Mouse (Mus musculus) heart, adult 18-20 months (tissue): Measurements from ENCODE around the gene Acta1. TPM values are rescaled to one million over a fixed set of nuclear protein-coding genes. Genes with fewer than 3 reads are reported as not detected.
A peak's percentile ranks its signal among the peaks of the same experiment; 100 is the strongest.

Experiments
- DNase-seq, 2 experiments: peaks; one replicate each; pipeline ENCODE4 v3.0.0; 2021 to 2022; ENCODE audit warnings: mixed read lengths in 1 of 2
- total RNA-seq, 2 experiments: library from RNA; stranded (reverse); gene quantifications; 2 replicates each; pipeline ENCODE4 v1.2.3; 2021

Acta1 gene
- total RNA-seq, 2 experiments from 2014 or later: 385 to 423 TPM

DNA sequence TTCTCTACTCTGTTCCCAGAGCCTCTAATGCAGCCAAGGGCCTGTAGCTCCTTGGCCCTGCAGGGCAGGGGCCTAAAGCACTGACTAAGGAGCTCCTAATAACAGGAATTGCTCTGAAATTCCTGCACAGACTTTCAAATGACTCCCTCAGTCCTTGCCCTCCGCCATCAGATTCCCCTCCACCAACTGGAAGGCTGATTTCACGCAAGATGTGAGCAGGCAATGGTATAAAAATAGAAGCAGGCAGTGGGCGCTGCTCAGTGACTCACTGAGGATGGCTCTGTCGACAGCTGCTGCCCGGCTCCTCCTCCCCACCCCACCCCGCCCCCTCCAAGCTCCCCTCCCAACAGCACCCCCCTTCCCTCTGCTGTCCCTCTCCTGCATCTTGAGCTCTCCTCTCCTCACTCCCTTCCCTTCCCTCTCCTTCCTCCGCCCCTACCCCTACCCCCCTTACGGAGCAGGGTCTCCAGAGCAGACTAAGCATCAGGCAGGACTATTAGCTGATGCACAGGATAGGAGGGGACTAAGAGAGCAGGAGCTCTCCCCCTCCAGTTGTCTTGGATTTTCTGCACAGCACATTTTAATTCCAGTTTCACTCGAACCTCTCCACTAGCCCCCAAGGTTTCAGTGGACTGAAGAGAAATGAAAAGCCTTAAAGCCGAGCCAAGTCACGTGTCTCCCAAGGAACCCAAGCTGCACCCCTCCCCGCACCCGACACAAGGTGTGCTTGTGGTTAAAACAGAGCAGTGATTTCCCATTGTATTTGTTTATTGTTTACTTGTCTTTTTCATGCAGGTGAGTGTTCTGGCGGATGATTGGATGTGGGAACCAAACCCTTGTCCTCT, 9.6 kb downstream of the Acta1 start:
- no peak for DNase-seq

DNA sequence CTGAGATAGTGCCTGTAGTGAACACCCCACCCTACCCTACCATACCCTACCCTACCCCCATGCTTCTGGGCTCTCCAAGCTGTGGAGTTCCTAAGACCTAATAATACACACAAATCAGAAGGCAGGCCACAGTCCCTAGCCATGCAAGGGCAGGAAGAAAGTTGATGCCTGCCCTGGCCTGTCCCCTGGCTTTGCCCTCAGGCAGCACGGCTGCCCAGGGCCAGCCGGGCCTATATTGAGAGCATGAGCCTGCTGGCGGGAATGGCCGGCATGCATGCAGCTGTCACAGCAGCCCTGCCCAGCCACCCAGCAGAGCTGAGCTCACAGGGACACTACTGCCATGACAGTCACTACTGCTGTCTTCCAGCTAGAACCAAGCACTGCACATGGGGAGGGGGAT, 11.5 kb downstream of the Acta1 start:
- DNase-seq: no peak

DNA sequence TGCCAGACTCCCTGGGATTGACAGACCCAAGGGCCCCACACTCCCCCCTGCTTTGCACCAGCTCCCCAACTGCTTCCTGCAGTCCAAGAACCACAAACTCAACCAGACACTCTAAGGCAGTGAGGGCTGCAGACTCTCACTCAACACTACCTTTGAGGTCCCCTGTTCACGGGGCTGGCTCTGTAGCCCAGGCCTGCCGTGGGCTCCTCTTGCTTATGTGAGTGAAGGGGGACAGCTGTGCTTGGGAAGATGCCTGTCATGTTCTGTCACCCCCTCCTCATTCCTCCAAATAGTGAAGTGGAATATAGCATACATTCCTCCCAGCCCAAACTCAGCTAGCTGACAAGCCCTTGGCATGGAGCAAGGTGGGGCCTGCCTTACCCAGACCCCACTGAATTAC, 12.1 kb downstream of the Acta1 start:
- no peak for DNase-seq

DNA sequence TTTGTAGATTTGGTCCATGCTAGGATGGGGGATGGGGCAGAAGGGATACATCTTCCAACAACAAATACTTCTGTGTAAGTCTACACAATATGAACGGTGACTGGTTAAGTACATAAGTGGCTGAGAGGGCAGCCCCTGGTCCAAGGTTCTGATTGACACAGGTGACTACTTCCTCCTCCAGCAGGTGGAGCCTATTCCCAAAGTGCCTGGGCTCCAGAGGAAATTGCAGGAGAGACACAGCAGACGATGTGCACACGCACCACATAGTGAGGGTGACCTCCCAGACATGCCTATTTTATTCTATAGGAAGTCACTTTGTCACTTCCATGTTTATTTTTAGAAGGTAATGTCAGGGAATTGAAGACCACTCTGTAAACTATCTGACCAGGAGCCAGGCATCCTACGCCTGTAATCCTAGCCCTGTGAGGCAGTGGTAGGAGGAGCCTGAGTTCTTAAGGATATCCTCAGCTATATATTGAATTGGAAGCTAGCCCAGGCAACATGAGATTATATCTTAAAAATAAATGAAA, 13.7 kb downstream of the Acta1 start:
- no peak for DNase-seq

DNA sequence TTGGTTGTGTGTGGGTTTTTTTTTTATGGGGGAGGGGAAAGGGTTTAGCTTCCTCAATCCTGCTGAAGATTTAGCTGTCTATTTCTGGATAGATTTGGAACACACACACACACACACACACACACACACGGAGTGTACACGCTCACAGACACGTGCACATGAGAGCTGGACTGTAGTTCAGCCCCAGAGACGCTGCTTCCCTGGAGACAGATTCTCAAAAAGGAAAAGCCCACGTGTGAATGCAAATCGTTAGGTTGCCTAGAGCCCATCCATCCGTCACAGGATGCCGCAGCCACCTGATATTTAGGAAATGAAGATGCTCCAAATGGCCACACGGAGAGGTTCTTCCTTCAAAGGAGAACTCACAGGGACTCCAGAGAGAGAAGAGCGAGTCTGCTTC, 14.3 kb downstream of the Acta1 start:
- no peak for DNase-seq

DNA sequence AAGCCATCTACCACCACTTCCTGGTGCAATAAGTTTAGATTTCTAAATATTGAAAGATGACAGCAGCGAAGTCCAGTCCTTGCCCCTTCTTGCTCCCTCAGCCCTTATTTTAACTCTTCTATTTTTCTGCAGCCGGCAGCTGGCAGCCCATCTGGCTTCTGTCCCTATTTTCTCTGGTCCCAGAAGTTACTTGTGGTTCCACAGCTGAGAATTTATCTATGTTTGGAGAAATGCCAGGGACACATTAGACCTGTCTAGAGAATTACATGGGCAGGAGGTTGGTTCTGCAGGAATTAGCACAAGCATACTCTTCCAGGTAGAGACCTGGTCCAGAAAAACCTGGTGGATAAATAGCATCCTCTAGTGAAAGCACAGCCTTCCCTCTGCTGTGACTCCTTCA, 16.7 kb downstream of the Acta1 start:
- no peak for DNase-seq

DNA sequence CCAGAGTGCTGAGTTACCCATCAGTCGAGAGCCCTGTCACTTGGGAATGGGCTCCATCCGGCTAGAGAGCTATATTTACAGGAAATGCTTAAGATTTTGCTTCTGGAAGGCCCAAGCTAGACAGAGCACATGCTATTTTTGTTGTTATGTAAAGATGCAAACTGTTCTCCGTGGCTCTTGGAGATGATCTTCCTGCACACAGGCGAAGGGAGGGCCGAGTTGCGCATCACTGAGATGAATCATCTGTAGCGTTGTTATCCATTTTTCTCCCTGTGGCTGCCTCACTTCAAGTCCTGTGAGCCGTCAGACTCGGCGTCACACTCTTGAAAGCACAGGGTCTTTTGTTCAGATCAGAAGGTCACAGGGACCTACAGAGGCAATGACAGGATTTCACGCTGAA, 20.2 kb downstream of the Acta1 start:
- DNase-seq: no peak

DNA sequence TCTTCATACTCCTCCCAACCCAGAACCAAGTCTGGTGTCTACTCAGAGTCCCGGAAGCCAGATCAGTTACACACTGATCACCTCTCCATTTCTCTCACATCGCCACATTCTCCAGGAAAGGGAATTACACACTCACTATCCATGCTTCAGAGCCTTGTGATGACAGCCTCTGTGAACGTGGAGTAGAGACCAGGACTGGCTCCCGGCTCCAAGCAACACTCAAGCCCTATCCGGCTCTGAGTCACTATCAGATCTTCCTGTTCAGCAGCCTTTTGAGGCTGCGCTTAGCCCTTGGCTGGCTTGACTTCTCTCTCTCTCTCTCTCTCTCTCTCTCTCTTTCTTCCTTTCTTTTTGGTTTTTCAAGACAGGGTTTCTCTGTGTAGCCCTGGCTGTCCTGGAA, 21.2 kb downstream of the Acta1 start:
- DNase-seq: no peak

DNA sequence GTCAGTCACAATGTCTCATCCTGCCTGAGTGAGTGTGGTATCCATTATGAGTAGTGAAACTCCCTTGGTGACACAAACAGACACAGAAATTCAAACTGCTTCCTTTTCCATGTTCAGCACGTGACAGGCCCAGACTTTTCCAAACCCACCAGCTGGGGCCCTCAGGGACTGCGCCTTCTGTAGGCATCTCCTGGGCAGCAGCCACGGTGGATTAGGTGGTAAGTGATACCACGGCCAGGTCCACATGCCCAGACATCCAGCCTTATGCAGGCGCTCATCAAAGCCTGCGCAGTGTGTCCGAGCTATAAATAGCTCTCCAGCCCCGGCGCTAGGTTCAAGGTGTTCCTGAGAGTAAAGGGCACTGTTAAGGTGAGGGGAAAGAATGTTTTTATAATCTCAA, 22.5 kb downstream of the Acta1 start:
- DNase-seq: peak; percentile 47 to 59

DNA sequence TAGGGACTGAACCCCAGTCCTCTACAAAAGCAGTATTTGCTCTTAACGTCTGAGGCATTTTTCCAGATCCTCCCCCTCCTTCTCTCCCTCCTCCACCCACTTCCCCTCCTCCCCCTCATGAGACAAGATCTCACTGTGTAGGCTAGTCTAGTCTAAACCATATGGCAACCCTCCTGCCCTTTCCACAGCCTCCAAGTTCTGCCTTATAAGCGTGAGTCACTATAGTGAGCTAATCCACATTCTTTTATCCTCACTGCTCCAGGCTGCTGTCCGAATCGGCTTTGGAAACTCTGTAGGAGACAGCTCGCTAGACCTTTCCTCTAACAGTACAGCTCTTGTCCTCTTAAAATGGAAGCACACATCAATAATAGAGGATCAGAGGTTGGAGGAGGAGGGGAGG, 27.6 kb downstream of the Acta1 start:
- DNase-seq: no peak

DNA sequence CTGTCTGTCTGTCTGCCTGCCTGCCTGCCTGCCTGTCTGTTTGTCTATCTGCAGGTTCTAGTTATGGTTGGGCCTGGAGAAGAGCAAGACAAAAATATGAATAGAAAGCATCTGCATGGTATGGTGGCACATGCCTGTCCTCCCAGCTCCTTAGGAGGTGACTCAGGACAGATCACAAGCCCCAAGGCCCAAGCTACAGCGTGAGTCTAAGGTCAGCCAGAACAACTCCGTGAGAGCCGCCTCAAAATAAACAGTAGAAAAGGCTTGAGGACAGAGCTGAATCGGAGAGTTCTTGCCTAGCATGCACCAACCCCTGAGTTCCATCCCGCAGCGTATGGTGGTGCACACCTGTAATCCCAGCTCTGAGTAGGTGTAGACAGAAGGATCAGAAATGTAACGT, 28.8 kb downstream of the Acta1 start:
- DNase-seq: no peak

DNA sequence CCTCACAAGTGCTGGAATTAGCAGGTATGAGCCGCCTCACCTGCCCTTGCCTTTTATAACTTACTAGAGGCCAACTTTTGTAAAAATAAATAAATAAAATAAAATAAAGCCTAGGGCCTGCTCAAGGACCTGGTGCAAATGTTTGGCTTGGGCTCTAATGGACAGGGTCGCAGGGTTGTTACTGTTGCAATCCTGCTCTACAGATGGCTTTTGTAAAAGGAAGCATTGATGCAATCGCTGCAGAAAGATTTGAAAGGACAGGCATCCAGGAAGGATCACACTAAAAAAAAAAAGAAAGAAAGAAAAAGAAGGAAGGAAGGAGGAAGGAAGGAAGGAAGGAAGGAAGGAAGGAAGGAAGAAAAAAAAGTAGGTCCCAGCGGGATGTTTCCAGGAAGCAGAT, 34.2 kb downstream of the Acta1 start:
- DNase-seq: no peak

DNA sequence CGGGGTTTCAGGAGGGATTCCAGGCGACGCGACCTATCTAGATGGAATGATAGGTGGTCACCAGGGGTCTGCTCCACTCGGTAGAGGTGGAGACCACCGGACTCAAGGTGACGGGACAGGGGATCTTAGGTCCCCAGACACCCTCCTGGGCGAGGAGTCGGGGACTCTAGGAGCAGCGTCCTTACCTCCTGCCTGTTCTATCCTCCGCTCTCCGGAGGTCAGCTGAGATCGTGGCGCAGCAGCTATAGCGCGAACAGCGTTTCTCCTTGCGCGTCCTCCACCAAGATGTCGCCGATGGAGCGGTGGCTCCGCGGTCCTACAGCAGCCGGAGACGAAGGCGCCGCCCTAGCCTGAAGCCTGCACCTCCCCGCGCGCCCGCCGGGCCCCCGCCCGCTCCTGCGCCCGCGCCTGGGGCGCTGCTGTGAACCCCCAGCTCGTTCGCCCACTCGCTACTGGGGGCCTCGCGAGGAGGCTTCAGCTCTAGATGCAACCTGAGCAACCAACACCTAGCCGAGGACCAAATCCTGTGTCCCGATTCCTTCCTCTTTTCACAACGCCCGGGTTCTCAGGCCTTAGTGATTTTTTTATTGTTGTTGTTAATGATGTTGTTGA, 34.8 kb downstream of the Acta1 start, which contains the start of gene Ccsap:
Gene Ccsap, minus strand, starts transcription at position 562 of the 612 bp plus-strand sequence.
- no peak for DNase-seq

DNA sequence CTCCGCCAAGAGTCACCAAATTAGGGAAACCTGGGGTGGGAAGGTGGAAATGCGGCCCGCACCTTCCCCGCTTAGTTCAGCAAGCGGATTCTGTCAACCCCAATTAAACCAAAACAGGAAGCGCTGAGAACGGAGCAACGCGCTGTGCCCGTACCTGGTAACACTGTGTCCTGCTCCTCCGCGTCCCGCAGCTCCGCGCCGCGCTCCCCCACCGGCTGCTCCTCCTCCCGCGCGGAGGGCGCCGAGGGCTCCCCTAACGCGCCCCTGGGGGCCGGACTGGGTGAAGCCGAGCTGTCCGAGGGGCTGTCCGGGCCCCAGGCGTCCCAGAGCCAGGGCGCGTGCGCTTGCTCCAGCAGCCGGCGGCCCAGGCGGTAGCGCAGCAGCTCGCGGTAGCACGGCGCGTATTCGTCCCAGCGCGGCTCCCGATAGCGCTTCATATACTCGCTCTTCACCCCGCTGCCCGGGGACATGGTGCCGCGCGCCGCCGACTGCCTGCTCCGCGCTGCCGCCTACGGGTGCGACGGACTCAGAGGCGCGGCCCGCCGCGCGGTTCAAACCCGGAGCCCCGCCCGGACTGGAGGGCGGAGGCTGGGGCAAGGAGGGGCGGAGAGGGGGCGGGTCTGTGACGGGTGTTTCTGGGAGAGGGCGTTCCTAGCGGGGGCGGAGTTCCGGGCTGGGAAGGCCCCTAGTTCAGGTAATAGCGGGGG, 35.5 kb downstream of the Acta1 start:
- peak; percentile 93 to 94 for DNase-seq

DNA sequence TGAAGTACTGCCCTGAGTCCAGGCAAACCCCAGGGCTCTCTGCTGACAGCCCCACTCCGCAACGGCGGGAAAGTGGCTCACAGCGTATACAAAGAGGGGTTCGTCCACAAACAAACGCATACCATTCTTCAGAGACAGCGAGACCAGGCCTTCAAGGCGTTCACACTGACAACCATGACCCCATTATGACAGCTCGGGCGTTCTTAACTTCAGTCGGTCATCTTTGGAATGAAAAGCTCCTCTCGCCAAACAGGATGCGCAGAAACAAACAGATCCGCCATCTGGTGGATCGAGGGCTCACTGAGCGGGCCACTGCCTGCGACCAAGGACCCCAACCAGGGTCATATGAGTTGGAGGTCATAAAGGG, 36.0 kb downstream of the Acta1 start:
- DNase-seq: peak in 1 of 2 experiments; percentile 7

DNA sequence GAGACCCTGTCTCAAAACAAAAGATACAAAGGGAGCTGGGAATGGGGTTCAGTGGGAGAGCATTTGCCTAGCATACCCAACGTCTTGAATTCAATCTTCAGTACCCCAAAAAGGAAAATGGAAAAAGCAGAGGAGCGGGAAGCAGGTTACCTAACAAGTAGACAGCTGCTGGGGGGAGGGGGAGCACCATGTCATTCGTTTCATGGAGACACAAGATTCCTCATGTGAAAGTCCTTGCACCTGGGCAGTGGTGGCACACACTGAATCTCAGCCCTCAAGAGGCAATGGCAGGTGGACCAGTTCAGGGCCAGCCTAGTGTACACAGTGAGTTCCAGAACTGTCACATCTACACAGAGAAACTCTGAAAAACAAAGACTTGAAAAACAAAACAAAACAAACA, 37.2 kb downstream of the Acta1 start:
- DNase-seq: no peak

DNA sequence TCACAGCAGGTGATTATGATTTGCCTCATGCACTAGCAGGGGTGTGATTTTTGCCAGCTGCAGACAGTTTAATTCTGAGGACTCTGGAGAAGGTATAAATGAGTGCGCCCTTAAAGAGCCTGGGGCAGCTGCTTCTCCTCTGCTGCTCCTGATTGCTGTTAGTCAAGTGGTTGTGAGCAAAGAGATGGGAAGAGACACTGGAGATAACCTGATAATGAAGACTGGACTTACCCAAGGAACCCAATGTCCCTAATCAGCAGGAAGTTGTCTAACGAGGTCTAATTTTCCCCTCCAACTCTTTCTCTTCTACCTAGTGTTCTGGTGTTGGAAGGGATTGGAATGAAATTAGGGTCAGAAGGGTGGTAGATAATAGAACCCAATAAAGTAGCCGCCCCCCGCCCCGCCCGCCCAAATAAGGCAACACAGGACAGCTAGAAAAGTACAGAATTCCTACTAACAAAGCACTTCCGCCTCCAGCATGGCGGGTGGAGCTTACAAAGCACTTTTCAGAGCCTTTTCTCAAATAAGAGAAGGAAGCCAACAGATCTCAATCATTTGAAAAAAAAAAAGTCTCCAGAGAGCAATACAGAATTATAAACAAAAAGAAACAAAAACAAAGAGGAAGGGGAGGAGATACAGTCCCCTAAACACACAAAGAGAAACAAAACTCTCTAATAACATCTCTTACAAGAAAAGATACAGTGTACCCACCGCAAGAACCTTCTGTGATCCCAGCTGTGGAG, 39.6 kb downstream of the Acta1 start:
- DNase-seq: no peak

DNA sequence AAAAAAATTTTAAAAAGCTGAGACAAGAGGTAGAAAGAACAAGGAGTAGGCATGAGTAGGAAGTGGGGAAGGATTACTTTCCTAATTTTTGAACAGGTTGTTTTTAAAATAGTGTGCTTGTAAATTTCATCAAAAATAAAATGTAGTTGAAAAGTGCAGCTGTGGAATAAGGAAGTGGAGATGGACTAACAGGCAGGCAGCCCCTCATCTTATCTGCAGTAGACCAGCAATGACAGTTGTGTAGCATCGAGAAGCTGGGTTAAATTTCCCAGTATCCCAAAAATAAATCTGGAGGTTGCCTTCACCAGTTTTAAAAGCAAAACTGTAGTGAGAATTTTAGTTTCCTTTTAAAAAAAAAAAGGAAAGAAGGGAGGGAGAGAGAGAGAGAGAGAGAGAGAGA, 40.3 kb downstream of the Acta1 start:
- no peak for DNase-seq

DNA sequence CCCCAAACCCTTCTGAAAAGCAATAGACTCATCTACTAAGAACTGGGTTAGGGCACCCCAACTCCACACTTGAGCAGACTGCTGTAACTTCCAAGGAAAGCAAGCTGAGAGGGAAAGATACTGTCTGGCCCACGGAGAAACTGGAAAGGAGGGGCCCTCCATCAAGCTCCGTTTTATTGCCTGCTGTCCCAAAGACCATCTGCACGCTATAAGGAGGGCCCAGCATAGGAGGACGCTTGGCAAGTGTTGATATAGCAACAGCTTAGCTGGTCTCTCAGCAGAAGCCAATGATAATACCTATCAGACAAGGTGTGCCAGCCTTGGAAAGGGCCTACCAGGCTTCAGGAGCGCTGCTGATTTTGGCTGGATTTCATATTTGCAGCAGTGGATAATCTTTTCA, 43.0 kb downstream of the Acta1 start:
- no peak for DNase-seq

DNA sequence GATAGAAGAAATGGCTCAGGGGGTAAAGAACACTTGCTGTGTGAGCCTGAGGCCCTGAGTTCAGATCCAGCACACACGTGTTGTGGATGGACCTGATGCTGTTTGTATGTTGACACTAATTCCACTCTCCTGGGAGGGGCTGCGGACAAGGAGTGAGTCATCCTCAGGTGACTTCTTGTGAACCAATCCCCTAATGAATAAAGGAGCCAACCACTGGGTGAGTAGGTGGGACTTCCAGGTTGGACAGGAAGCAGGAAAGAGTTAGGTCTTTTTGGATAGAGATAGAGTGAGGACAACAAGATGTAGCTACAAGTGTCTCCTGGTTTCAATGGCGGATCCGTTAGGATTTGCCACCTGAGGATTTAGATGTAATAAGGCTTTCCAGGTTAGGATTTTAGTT, 45.2 kb downstream of the Acta1 start:
- DNase-seq: no peak

DNA sequence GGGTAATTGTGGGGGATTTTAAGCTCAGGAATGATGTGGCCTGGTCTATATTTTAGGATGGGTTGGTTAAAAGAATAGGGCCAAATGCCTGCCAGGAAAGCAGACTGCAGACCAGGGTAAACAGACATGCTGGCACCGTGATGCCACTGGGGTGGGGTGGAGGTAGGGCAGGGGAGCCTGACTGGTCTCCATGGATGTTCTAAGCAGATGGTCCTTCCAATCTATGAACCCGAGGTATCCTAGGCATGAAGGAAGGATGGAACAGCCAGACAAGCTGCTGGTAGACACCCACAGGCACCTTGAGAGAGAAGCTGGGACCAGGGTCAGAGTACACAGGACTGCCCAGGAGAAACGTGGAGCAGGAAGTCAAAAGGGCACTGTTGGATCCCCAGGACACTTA, 47.0 kb downstream of the Acta1 start:
- DNase-seq: no peak

DNA sequence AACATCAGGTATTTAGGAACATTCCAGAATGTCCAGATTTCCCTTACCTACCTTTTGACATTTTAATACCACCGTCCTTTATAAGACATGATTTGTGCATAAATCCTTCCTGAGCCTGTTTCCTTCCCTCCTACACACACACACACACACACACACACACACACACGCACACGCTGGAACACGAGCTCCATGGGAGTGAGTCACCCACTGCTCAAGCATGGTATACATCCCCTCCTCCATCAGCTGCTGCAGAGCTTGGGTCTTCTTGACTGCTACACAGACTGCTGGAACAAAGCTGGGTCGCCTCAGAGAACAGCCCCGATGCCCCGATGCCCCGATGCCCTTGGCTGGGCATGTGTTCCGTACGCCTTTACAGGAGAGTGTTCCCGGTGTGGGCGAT, 48.0 kb downstream of the Acta1 start:
- no peak for DNase-seq
